Comparison of ENCODE assay signal across 10 mouse cellular contexts in genomic region chr5:92715319-92715718, GRCm38 (mm10). TPM values are rescaled to one million over a fixed set of nuclear protein-coding genes. Genes with fewer than 3 reads are reported as not detected.
"Had no signal": no experiment of that assay in that cellular context is flagged by ENCODE, and none has a peak within 500 bp of the region (broad histone marks: within the 10 kb centered on the region; RNA-seq: fewer than 3 reads in every experiment).

No protein-coding gene starts in this region.

- ATAC-seq: midbrain, embryonic 15.5 days had no signal

- H3K4me2 ChIP-seq: limb, embryonic 12.5 days; midbrain, embryonic 15.5 days; neural tube, embryonic 12.5 days had no signal

- H3K4me1 ChIP-seq: midbrain, embryonic 15.5 days; neural tube, embryonic 12.5 days had no signal

- H3K36me3 ChIP-seq: limb, embryonic 12.5 days; midbrain, embryonic 15.5 days; neural tube, embryonic 12.5 days had no signal

- H3K9me3 ChIP-seq: limb, embryonic 12.5 days; midbrain, embryonic 15.5 days; neural tube, embryonic 12.5 days had no signal

- H3K9ac ChIP-seq: limb, embryonic 12.5 days; midbrain, embryonic 15.5 days; neural tube, embryonic 12.5 days had no signal

- H3K27me3 ChIP-seq: limb, embryonic 12.5 days; midbrain, embryonic 15.5 days; neural tube, embryonic 12.5 days had no signal

- H3K4me3 ChIP-seq: limb, embryonic 12.5 days; midbrain, embryonic 15.5 days; neural tube, embryonic 12.5 days had no signal

- H3K27ac ChIP-seq: limb, embryonic 12.5 days; midbrain, embryonic 15.5 days; neural tube, embryonic 12.5 days; stomach, postnatal 0 days had no signal

- DNase-seq: kidney, adult 8-10 months; kidney, postnatal 25 days; liver; thymus, postnatal 4 days had no signal

RNA-seq across cellular contexts. Expression of gene Shroom3, which starts 32.1 kb away (rescaled TPM):
- total RNA-seq: monocyte, adult 5-6 weeks; neutrophil, adult 5-6 weeks had no signal
